Mouse (Mus musculus) lung, embryonic 15.5 days (tissue): ENCODE results near the gene Nr0b2. TPM values are rescaled to one million over a fixed set of nuclear protein-coding genes. Genes with fewer than 3 reads are reported as not detected.
"Not testable (repeated sequence)": the region's sequence is repeated elsewhere in the genome, so short reads cannot be mapped to it uniquely, and the experiment has no call there.

Experiments used
- ATAC-seq: fragments of 200-750 bp; cut with Nextera tagmentation; 2 replicates; pipeline ENCODE4 v1.8.0; 2017; ENCODE audit warnings: moderate number of reproducible peaks, borderline replicate concordance; ENCODE audit not compliant: low FRiP score, low TSS enrichment; ENCODE audit errors: extremely low read depth
- H3K27ac ChIP-seq: fragments of 300-500 bp; sonication (generic); 2 replicates; pipeline ENCODE4 v1.5.1; 2015; ENCODE audit warnings: moderate library complexity, mild to moderate bottlenecking, inconsistent platforms
- H3K27me3 ChIP-seq: fragments of 300-500 bp; sonication (generic); 2 replicates; pipeline ENCODE4 v1.6.1; 2015; ENCODE audit warnings: inconsistent platforms
- H3K36me3 ChIP-seq: fragments of 300-500 bp; sonication (generic); 2 replicates; pipeline ENCODE4 v1.6.1; 2015; ENCODE audit warnings: inconsistent platforms
- H3K4me1 ChIP-seq: fragments of 300-500 bp; sonication (generic); 2 replicates; pipeline ENCODE4 v1.6.1; 2015; ENCODE audit warnings: inconsistent platforms
- H3K4me2 ChIP-seq: fragments of 300-500 bp; sonication (generic); 2 replicates; pipeline ENCODE4 v1.6.1; 2015; ENCODE audit warnings: inconsistent platforms, mild to moderate bottlenecking, moderate library complexity
- H3K4me3 ChIP-seq: fragments of 300-500 bp; sonication (generic); 2 replicates; pipeline ENCODE4 v1.5.1; 2015; ENCODE audit warnings: mild to moderate bottlenecking, inconsistent platforms
- H3K9ac ChIP-seq: fragments of 300-500 bp; sonication (generic); 2 replicates; pipeline ENCODE4 v1.6.1; 2015; ENCODE audit warnings: inconsistent platforms
- H3K9me3 ChIP-seq: fragments of 300-500 bp; sonication (generic); 2 replicates; pipeline ENCODE4 v1.6.1; 2016; ENCODE audit warnings: inconsistent platforms
- WGBS: fragments of 180-500 bp; shearing (Covaris S2); methylation state at CpG from one replicate; pipeline ENCODE4 v1.1.7; 2015; 5-methylcytosine and 5-hydroxymethylcytosine counted together
- polyA plus RNA-seq: library from polyadenylated mRNA; unstranded; fragments of >200 nt; fragmentation: Nextera tagmentation; extraction: Ambion mirVana; gene quantifications from 2 replicates; pipeline ENCODE4 v1.2.1, GENCODE M21; 2015

Gene Nr0b2
- 0.61 and 0.70 TPM in 2 replicates for polyA plus RNA-seq

DNA sequence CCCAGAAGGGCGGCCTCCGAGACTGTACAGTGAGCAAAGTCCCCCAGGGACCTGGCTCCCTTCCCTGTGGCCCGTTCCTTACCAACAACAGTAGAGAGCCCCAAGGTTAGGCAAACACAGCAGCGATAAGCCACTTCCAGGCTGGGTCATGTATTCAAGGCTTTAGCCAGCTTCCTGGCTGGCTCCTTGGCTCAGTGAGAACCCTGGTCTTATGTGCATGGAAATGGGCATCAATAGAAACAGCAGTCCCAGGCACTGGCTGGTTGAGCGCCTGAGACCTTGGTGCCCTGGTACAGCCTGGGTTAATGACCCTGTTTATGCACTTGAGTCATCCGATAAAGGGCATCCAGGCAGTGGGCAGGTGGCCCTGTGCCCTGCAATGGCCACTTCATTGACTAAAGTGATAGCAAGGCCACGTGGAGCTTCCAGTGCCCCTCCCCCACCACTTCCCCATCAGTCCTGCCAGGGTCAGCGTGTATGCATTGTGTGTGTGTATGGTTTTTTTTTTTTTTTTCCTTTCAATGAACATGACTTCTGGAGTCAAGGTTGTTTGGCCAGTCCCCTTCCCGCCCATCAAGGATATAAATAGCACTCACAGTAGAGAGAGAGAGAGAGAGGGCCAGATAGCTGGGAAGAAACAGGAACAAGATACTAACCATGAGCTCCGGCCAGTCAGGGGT, at the start of gene Nr0b2:
Gene Nr0b2, plus strand, starts transcription at position 609 of the 680 bp plus-strand sequence.
- no peaks in the 10 kb centered on the region for H3K36me3 ChIP-seq
- H3K9me3 ChIP-seq: no peaks in the 10 kb centered on the region; the same call in 1 of the 2 replicates
- no peak within 1 kb of the TSS for H3K9ac ChIP-seq
- H3K27ac ChIP-seq: no peak within 1 kb of the TSS
- 51% methylated on average over 10 of the region's 10 CpGs for WGBS
- no peaks in the 10 kb centered on the region for H3K4me1 ChIP-seq
- H3K4me3 ChIP-seq: no peak within 1 kb of the TSS
- H3K27me3 ChIP-seq: peaks cover 5% of the 10 kb centered on the region; the same call in 1 of the 2 replicates
- H3K4me2 ChIP-seq: no peak within 1 kb of the TSS
- ATAC-seq: 0 out of 2 replicates have a peak, but pooled peaks have one; percentile 23

DNA sequence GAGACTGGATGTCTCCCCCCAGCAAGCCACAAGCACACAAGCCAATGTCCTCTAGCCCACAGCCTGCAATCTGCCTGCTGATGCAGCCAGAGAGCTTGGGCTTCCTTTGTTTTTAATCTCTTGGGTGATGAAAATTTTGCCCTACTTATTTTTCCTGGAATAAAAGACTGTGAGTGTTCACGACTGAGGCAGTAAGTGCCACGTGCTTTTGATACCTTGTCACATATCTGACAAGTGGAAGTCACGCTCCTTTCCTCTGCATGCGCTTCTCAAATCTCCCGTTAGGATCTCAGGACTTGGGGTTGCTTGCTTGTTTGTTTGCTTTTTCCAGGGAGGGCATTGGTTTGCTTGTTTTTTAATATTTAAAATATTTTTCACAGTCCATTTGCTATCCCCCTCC, 48.9 kb upstream of the Nr0b2 start:
- no peak overlapping the region for H3K27ac ChIP-seq
- H3K4me3 ChIP-seq: no peak overlapping the region
- 35% methylated on average over 5 of the region's 5 CpGs for WGBS
- peaks cover 70% of the 10 kb centered on the region for H3K27me3 ChIP-seq
- no peaks in the 10 kb centered on the region for H3K9me3 ChIP-seq
- 0 out of 2 replicates have a peak, but pooled peaks cover 1% of the 10 kb centered on the region for H3K4me1 ChIP-seq
- H3K9ac ChIP-seq: no peak overlapping the region
- H3K4me2 ChIP-seq: no peak overlapping the region
- ATAC-seq: no peak
- H3K36me3 ChIP-seq: no peaks in the 10 kb centered on the region

- ATAC-seq: no peak
- 56% methylated on average over 9 of the region's 9 CpGs for WGBS
- Histone ChIP-seq H3K27ac (no peak overlapping the region), H3K4me2 (no peak overlapping the region), H3K4me1 (no peaks in the 10 kb centered on the region), H3K9me3 (no peaks in the 10 kb centered on the region), H3K36me3 (no peaks in the 10 kb centered on the region), H3K9ac (no peak overlapping the region), H3K27me3 (peaks cover 64% of the 10 kb centered on the region), H3K4me3 (no peak overlapping the region)
These were observed 48.3 kb upstream of the Nr0b2 start for GRCm38 (mm10) chr4:133504755-133505485.

GRCm38 (mm10) chr4:133506573-133506972, 46.6 kb upstream of the Nr0b2 start:
- Histone ChIP-seq H3K4me3 (no peak overlapping the region), H3K27ac (no peak overlapping the region), H3K9ac (no peak overlapping the region), H3K27me3 (peaks cover 48% of the 10 kb centered on the region), H3K36me3 (no peaks in the 10 kb centered on the region), H3K4me1 (no peaks in the 10 kb centered on the region), H3K9me3 (no peaks in the 10 kb centered on the region), H3K4me2 (no peak overlapping the region)
- no peak for ATAC-seq
- WGBS: 59% methylated on average over 5 of the region's 5 CpGs

DNA sequence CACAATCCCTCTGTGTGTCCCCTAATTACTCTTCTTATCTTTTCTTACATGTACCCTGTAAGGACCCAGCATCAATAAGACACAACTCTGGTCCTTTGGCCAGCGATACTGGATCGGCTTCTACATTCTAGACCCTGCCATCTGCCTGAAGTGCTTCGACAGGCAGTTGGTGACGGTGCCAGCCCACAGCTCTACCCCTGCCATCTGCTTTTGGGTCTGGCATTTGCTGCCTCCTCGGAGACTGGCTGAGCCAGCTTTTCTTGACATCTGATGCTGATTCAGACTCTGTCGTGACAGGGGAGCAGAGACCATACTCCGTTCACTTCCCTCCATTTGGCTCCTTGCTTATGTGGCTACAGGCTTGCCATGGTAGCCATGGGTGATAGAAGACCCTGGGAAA, 44.2 kb upstream of the Nr0b2 start:
- no peak overlapping the region for H3K4me3 ChIP-seq
- ATAC-seq: no peak
- WGBS: 75% methylated on average over 7 of the region's 7 CpGs

GRCm38 (mm10) chr4:133511050-133511449, 42.1 kb upstream of the Nr0b2 start:
- H3K4me2 ChIP-seq: no peak overlapping the region
- no peak overlapping the region for H3K9ac ChIP-seq
- no peak overlapping the region for H3K27ac ChIP-seq
- no peaks in the 10 kb centered on the region for H3K36me3 ChIP-seq
- WGBS: 75% methylated on average over 5 of the region's 5 CpGs
- no peaks in the 10 kb centered on the region for H3K4me1 ChIP-seq
- no peaks in the 10 kb centered on the region for H3K9me3 ChIP-seq
- H3K27me3 ChIP-seq: peaks cover 16% of the 10 kb centered on the region
- H3K4me3 ChIP-seq: no peak overlapping the region
- no peak for ATAC-seq

More for the DNA sequence above, 44.2 kb upstream of the Nr0b2 start:
- H3K4me1 ChIP-seq: no peaks in the 10 kb centered on the region
- H3K9me3 ChIP-seq: no peaks in the 10 kb centered on the region
- no peak overlapping the region for H3K27ac ChIP-seq
- no peak overlapping the region for H3K4me2 ChIP-seq
- H3K27me3 ChIP-seq: peaks cover 30% of the 10 kb centered on the region
- H3K9ac ChIP-seq: no peak overlapping the region
- H3K36me3 ChIP-seq: no peaks in the 10 kb centered on the region

DNA sequence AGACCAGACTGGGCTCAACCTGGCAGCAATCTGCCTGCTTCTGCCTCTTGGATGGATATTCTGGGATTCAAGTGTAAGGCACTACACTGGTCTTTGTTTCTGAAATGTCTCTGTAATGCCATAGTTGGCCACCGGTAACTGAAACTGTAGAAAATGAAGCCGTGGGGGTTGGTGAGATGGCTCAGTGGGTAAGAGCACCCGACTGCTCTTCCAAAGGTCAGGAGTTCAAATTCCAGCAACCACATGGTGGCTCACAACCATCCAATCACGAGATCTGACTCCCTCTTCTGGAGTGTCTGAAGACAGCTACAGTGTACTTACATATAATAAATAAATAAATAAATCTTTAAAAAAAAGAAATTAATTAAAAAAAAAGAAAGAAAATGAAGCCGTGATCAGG, 40.7 kb upstream of the Nr0b2 start:
- H3K4me1 ChIP-seq, H3K27me3 ChIP-seq, H3K4me2 ChIP-seq, H3K9ac ChIP-seq, H3K36me3 ChIP-seq, H3K4me3 ChIP-seq, ATAC-seq, H3K27ac ChIP-seq, H3K9me3 ChIP-seq: not testable (repeated sequence)
- 42% methylated on average over 5 of the region's 5 CpGs for WGBS

GRCm38 (mm10) chr4:133512972-133513371, 40.2 kb upstream of the Nr0b2 start:
- 10% methylated on average over 8 of the region's 8 CpGs for WGBS
- Histone ChIP-seq H3K9me3 (no peaks in the 10 kb centered on the region), H3K27ac (no peak overlapping the region), H3K9ac (no peak overlapping the region), H3K27me3 (peaks cover 3% of the 10 kb centered on the region; the same call in 1 of the 2 replicates), H3K4me2 (no peak overlapping the region), H3K36me3 (no peaks in the 10 kb centered on the region), H3K4me1 (no peaks in the 10 kb centered on the region), H3K4me3 (no peak overlapping the region)
- no peak; the same call in 1 of the 2 replicates for ATAC-seq

- H3K36me3 ChIP-seq: no peaks in the 10 kb centered on the region
- H3K4me2 ChIP-seq: peak within 1 kb of the TSS; percentile 52
- ATAC-seq: peak; percentile 86
- no peaks in the 10 kb centered on the region for H3K9me3 ChIP-seq
- H3K9ac ChIP-seq: peak within 1 kb of the TSS; percentile 52
- peaks cover 34% of the 10 kb centered on the region for H3K27me3 ChIP-seq
- H3K4me1 ChIP-seq: peaks cover 4% of the 10 kb centered on the region; the same call in 1 of the 2 replicates
- WGBS: 5% methylated on average over 55 of the region's 69 CpGs
- H3K4me3 ChIP-seq: peak within 1 kb of the TSS; percentile 54
- peak within 1 kb of the TSS; percentile 25; the same call in 1 of the 2 replicates for H3K27ac ChIP-seq
These were observed 34.4 kb upstream of the Nr0b2 start, which contains the start of gene Kdf1 for GRCm38 (mm10) chr4:133518601-133519368. Kdf1 (plus strand) TSS chr4:133518963.

- H3K4me2 ChIP-seq: peak overlapping the region; percentile 52
- H3K9ac ChIP-seq: peak overlapping the region; percentile 52
- WGBS: 3% methylated on average over 25 of the region's 25 CpGs
- no peaks in the 10 kb centered on the region for H3K9me3 ChIP-seq
- peaks cover 34% of the 10 kb centered on the region for H3K27me3 ChIP-seq
- no peaks in the 10 kb centered on the region for H3K36me3 ChIP-seq
- H3K4me3 ChIP-seq: peak overlapping the region; percentile 54
- H3K27ac ChIP-seq: no peak overlapping the region
- peaks cover 4% of the 10 kb centered on the region; the same call in 1 of the 2 replicates for H3K4me1 ChIP-seq
- peak; percentile 53; the same call in 1 of the 2 replicates for ATAC-seq
These were observed 33.9 kb upstream of the Nr0b2 start for GRCm38 (mm10) chr4:133519369-133519665.

DNA sequence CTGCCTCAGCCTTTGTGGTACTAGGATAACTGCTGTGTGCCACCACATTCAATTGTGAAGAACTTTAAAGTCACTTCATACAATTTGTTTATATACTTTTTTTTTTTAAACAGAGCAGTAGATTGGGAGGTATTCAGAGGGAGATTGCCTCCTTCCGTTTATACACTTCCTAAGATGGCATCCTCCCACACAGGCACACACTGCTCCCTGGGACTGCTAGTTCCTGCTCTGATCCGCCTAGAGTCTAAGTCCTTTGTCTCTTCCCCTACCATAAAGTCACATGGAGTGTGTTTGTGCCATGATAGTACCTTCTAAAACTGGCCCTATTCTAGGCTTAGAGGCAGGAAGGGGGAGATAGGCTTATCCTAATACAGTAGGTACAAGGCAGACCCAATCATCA, 31.7 kb upstream of the Nr0b2 start:
- Histone ChIP-seq H3K4me3 (no peak overlapping the region), H3K27ac (no peak overlapping the region), H3K4me2 (no peak overlapping the region), H3K9ac (no peak overlapping the region), H3K36me3 (no peaks in the 10 kb centered on the region), H3K27me3 (peaks cover 34% of the 10 kb centered on the region), H3K4me1 (peaks cover 4% of the 10 kb centered on the region; the same call in 1 of the 2 replicates), H3K9me3 (no peaks in the 10 kb centered on the region)
- ATAC-seq: no peak
- WGBS: 42% methylated on average over 2 of the region's 2 CpGs
